Mouse (Mus musculus) forelimb bud, embryonic 11.5 days (tissue): ENCODE data around the gene Mprip.
"Not testable (repeated sequence)": the region's sequence is repeated elsewhere in the genome, so short reads cannot be mapped to it uniquely, and the experiment has no call there.

Experiments used
- DNase-seq: peaks from one replicate; pipeline ENCODE4 v3.0.0-alpha.2; 2012; ENCODE audit warnings: low read depth, low spot score

Mprip gene

GRCm38 (mm10) chr11:59707931-59708611 is 47.0 kb downstream of the Mprip start:
- DNase-seq = no peak

GRCm38 (mm10) chr11:59715424-59715840 is 54.3 kb downstream of the Mprip start:
- no peak for DNase-seq

- no peak for DNase-seq
These were observed 56.7 kb downstream of the Mprip start for GRCm38 (mm10) chr11:59717801-59718291.

GRCm38 (mm10) chr11:59719185-59719584 is 58.1 kb downstream of the Mprip start:
- no peak for DNase-seq

GRCm38 (mm10) chr11:59721385-59721784 is 60.3 kb downstream of the Mprip start:
- DNase-seq = no peak

GRCm38 (mm10) chr11:59727204-59727603 is 66.1 kb downstream of the Mprip start:
- DNase-seq = no peak

GRCm38 (mm10) chr11:59731821-59732220 is 70.7 kb downstream of the Mprip start:
- no peak for DNase-seq

GRCm38 (mm10) chr11:59732407-59733066 is 71.4 kb downstream of the Mprip start:
- no peak for DNase-seq

GRCm38 (mm10) chr11:59733600-59733999 is 72.5 kb downstream of the Mprip start:
- DNase-seq = not testable (repeated sequence)

- no peak for DNase-seq
These were observed 73.2 kb downstream of the Mprip start for GRCm38 (mm10) chr11:59734335-59734734.

GRCm38 (mm10) chr11:59735938-59736337 is 74.8 kb downstream of the Mprip start:
- DNase-seq = not testable (repeated sequence)

GRCm38 (mm10) chr11:59737250-59737649 is 76.1 kb downstream of the Mprip start:
- no peak for DNase-seq

GRCm38 (mm10) chr11:59739996-59740395 is 78.9 kb downstream of the Mprip start:
- no peak for DNase-seq

GRCm38 (mm10) chr11:59741915-59742314 is 80.8 kb downstream of the Mprip start:
- DNase-seq = no peak

- no peak for DNase-seq
These were observed 82.2 kb downstream of the Mprip start for GRCm38 (mm10) chr11:59743307-59743706.

- DNase-seq = no peak
These were observed 82.6 kb downstream of the Mprip start for GRCm38 (mm10) chr11:59743712-59744111.

GRCm38 (mm10) chr11:59744374-59744773 is 83.3 kb downstream of the Mprip start:
- no peak for DNase-seq

GRCm38 (mm10) chr11:59745851-59746250 is 84.7 kb downstream of the Mprip start:
- DNase-seq = no peak

- DNase-seq = peak; percentile 5
These were observed 85.5 kb downstream of the Mprip start for GRCm38 (mm10) chr11:59746614-59747013.

GRCm38 (mm10) chr11:59749050-59749449 is 87.9 kb downstream of the Mprip start:
- DNase-seq = no peak

GRCm38 (mm10) chr11:59754504-59754903 is 93.4 kb downstream of the Mprip start:
- DNase-seq = no peak

GRCm38 (mm10) chr11:59756351-59756750 is 95.2 kb downstream of the Mprip start:
- no peak for DNase-seq
